Mouse (Mus musculus) embryonic stem cell, embryonic (primary cell): ENCODE measurements around the gene Itm2b.

Experiments
- CTCF ChIA-PET, 4 experiments: fragments of 300-600 bp in 2 of 4; fragments of 350-600 bp in 2 of 4; sonication (Branson Sonifier 250); formaldehyde crosslinking; loops; one replicate each; lab custom pipeline; 2022; ENCODE audit warnings: inconsistent platforms in 2 of 4; lab: Charles Lee
- POLR2A ChIA-PET, 4 experiments: fragments of 300-600 bp in 2 of 4; fragments of 350-600 bp in 2 of 4; sonication (Branson Sonifier 250); formaldehyde crosslinking; loops; one replicate each; lab custom pipeline; 2022; ENCODE audit warnings: antibody characterized with exemption in 4 of 4, inconsistent platforms in 1 of 4; lab: Charles Lee

Gene Itm2b

DNA sequence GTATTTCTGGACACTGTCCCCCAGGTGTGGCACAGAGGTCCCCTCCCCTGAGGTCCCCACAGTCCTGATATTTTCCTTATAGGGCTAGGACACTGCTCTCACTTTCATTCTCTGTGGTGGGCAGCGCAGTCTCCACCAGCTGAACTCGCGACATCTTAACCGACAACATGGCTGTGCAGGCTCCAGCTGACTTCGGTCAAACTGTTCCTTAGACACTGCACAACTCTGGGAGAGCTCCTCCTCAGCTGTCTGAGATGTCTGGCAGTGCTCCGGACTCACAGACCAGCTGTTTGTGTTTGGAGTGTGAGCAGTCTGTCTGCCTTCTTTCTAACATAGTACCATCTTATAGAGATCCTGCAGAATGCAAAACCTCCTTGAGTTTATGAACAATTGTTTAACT, 8.2 kb downstream of the Itm2b start:
- CTCF ChIA-PET = no interaction called here
- POLR2A ChIA-PET = interaction anchor here in 2 of 4 experiments (1.3 to 1.6 kb wide), 2 partner anchors 9 to 12 kb away, joined by 3 to 12 read pairs; partner anchors contain the start of gene Itm2b (in 1 of the 2)

- ChIA-PET CTCF (no interaction called here), POLR2A (interaction anchor here in 3 of 4 experiments (0.9 to 2.1 kb wide), 4 partner anchors 9 to 270 kb away, joined by 3 to 12 read pairs (median 6); partner anchors contain the start of gene Itm2b (in 2 of the 3))
Measured at GRCm38 (mm10) chr14:73375903-73376302, 9.2 kb downstream of the Itm2b start.

- POLR2A ChIA-PET = interaction anchor here in 3 of 4 experiments (0.9 to 2.1 kb wide), 4 partner anchors 10 to 269 kb away, joined by 3 to 12 read pairs (median 6); partner anchors contain the start of gene Itm2b (in 2 of the 3)
Measured at GRCm38 (mm10) chr14:73375445-73375844, 9.6 kb downstream of the Itm2b start.

GRCm38 (mm10) chr14:73374315-73374890, 10.7 kb downstream of the Itm2b start:
- CTCF ChIA-PET = no interaction called here
- POLR2A ChIA-PET = interaction anchor here in 3 of 4 experiments (0.5 to 2.1 kb wide), 4 partner anchors 11 to 1357 kb away, joined by 3 to 9 read pairs (median 4); partner anchors contain the start of gene Itm2b (in 1 of the 3)

More at GRCm38 (mm10) chr14:73375445-73375844, 9.6 kb downstream of the Itm2b start:
- CTCF ChIA-PET = no interaction called here

DNA sequence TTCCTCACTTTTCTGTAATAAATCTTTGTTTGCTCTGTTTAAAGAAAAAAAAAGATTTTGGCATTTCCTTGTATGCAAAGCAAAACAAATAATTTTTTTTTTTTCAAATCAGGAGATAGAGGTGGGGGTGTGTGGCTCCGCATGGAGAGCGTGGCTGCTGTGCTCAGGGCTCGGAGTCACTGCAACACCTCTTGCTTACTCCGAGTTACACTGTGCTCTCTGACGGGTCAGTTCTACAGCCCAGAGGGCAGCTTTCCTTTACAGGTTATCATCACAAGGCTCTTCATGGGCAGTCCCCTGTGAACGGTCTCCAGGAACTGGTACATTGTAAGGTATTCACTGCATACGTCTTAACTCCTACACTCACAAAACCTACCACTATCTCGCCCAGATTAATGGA, 11.5 kb downstream of the Itm2b start:
- CTCF ChIA-PET = no interaction called here

DNA sequence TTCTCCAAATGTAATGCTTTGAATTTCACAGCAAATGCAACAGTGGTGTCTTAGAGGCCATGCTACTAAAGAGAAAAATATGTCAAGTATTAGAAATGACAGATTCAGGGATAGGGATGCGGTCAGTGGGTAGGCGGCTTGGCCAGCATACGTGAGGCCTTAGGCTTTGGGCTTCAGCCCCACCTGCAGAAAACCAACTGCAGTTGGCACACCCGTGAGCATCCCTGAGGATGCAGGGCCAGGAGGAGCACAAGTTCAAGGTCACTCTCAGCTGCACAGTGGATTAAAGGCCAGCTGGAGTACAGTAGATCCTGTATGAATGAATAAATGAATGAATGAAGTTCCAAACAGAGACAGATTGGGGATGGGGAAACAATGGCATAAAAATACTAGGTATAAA, 12.1 kb downstream of the Itm2b start:
- ChIA-PET CTCF (no interaction called here), POLR2A (no interaction called here)

More for the DNA sequence above, 11.5 kb downstream of the Itm2b start:
- POLR2A ChIA-PET = interaction anchor here in 1 of 4 experiments (1.2 kb wide), 1 partner anchor 15 kb away, joined by 3 read pairs; no protein-coding TSS in a partner anchor

- ChIA-PET POLR2A (interaction anchor here in 2 of 4 experiments (0.8 to 1.6 kb wide), 4 partner anchors 9 to 14 kb away, joined by 3 to 6 read pairs (median 3); partner anchors contain the start of gene Itm2b (in 1 of the 2)), CTCF (no interaction called here)
Measured at GRCm38 (mm10) chr14:73371577-73371976, 13.5 kb downstream of the Itm2b start.

DNA sequence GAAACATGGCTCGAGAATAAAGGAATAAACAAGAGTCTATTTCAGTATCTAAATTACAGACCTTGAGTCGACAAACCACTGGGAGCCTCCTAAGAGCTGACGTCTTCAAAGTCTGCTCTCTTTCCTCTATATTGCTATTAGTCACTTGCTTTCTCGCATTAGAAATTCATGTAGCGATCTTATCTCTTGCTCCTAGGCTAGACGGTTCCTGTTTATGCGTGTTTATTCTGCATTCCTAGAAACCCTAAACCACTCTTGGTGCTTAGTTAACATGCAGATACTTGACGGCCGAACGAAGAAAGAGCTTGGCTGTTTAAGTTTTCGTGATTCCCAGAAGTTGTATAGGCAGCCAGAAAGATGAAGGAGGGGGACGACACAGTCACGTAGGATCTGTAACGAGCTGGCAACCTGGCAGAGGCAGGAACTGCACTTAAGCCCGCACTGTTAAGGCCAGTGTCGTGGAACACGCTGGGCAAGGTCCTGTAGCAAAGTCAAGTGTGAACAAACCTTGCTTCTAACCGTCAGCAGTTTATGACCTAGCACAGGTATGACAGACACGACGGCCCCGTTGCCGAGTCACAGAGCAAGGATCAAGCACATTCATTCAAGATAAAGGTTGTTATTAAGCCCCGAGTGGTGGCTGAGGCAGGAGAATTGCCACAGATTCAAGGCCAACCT, 14.3 kb downstream of the Itm2b start:
- POLR2A ChIA-PET = interaction anchor here in 3 of 4 experiments (0.7 to 1.6 kb wide), 6 partner anchors 10 to 154 kb away, joined by 3 to 6 read pairs (median 3); partner anchors contain the start of gene Itm2b (in 1 of the 3)
- CTCF ChIA-PET = no interaction called here

GRCm38 (mm10) chr14:73370078-73370670, 14.9 kb downstream of the Itm2b start:
- ChIA-PET CTCF (no interaction called here), POLR2A (interaction anchor here in 3 of 4 experiments (0.6 to 1.6 kb wide), 4 partner anchors 12 to 735 kb away, joined by 3 to 6 read pairs (median 4); partner anchors contain the start of gene Itm2b (in 1 of the 3))

GRCm38 (mm10) chr14:73369634-73370033, 15.5 kb downstream of the Itm2b start:
- CTCF ChIA-PET = no interaction called here
- POLR2A ChIA-PET = interaction anchor here in 3 of 4 experiments (0.6 to 1.3 kb wide), 3 partner anchors 15 to 736 kb away, joined by 3 to 5 read pairs (median 3); partner anchors contain the start of gene Itm2b (in 2 of the 3)

GRCm38 (mm10) chr14:73368966-73369365, 16.1 kb downstream of the Itm2b start:
- CTCF ChIA-PET = no interaction called here
- POLR2A ChIA-PET = interaction anchor here in 2 of 4 experiments (1.2 to 1.3 kb wide), 2 partner anchors 16 kb away, joined by 3 to 5 read pairs; partner anchors contain the start of gene Itm2b (in 2 of the 2)

DNA sequence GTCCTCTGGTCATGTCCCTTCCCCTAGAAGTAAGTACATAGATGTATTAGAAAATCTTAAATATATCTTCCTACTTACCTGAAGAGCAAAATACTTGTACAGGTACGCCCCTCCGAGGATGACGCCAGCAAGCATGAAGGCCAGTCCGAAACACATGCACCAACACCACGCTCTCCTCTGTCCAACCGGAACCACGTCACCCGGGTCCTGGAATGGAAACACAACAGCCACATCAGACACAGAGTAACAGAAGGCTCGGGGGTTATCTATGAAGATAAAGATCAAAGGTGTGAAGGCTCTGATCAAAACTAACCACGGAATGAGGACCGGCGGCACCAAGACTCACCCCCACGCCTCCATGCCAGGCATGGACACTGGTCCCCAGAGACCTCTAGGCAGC, 16.9 kb downstream of the Itm2b start:
- CTCF ChIA-PET = no interaction called here

GRCm38 (mm10) chr14:73366278-73366677, 18.8 kb downstream of the Itm2b start:
- POLR2A ChIA-PET = interaction anchor here in 3 of 4 experiments (1.1 to 2.2 kb wide), 4 partner anchors 14 to 19 kb away, joined by 3 to 11 read pairs (median 4); partner anchors contain the start of gene Itm2b (in 1 of the 3)
- CTCF ChIA-PET = interaction anchor here in 1 of 4 experiments (0.6 kb wide), 1 partner anchor 16 kb away, joined by 6 read pairs; no protein-coding TSS in a partner anchor

More for the DNA sequence above, 16.9 kb downstream of the Itm2b start:
- POLR2A ChIA-PET = interaction anchor here in 1 of 4 experiments (0.9 to 1.3 kb wide), 2 partner anchors 17 to 77 kb away, joined by 3 read pairs; partner anchors contain the start of gene Itm2b

DNA sequence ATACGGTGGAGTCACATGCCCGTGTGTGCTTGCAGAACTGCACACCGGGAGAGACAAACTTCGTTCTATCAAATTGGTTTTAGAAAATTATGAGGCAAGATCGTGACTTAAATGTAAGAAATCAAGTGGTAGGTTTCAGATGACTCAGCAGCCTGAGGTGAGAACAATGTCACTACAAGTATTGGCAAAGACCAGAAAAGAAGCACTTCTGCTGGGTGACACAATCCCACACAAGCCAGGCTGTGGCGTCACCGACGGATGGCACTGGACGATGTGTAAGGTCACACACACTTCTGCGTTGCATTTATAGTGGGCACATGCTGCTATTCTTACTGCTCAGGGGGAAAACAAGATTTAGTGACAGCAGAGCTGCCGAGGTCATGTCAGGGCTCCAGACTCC, 21.3 kb downstream of the Itm2b start:
- POLR2A ChIA-PET = no interaction called here

GRCm38 (mm10) chr14:73354700-73355099, 30.4 kb downstream of the Itm2b start:
- ChIA-PET POLR2A (interaction anchor here in 1 of 4 experiments (1.0 kb wide), 1 partner anchor 31 kb away, joined by 3 read pairs; no protein-coding TSS in a partner anchor), CTCF (no interaction called here)

More for the DNA sequence above, 21.3 kb downstream of the Itm2b start:
- CTCF ChIA-PET = no interaction called here

- POLR2A ChIA-PET = no interaction called here
Measured at GRCm38 (mm10) chr14:73351118-73351517, 34.0 kb downstream of the Itm2b start.

GRCm38 (mm10) chr14:73350029-73350428, 35.1 kb downstream of the Itm2b start:
- CTCF ChIA-PET = no interaction called here
- POLR2A ChIA-PET = interaction anchor here in 1 of 4 experiments (0.7 kb wide), 1 partner anchor 35 kb away, joined by 3 read pairs; the partner anchor contains the start of gene Itm2b

More at GRCm38 (mm10) chr14:73351118-73351517, 34.0 kb downstream of the Itm2b start:
- CTCF ChIA-PET = no interaction called here

DNA sequence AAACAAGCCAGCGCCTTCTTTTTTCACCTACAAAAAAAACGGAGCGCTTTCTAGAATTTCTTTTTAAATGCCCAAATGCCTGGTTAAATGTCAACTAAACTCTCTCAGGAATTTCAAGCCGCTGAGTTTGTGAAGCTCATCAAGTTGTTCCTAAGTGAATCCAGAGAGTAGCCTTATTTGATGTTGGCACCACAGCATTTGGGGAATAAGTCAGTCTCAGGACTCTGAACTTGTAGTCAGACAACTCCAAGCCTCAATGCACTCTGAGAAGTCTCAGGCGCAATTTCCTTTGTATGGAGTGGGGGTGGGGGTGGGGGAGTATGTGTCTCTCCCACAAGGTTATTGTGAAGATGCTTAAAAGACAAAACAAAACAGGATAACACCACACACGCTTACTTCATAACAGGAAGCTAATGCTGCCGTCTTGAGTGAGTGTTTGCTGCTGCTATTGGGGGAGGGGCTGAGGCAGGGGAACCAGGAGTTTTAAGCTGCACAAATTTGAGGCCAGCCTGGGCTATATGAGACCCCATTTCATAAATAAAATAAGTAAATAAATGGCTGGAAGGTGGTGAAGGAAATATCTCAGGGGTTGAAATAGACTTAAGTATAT, 35.9 kb downstream of the Itm2b start:
- ChIA-PET CTCF (no interaction called here), POLR2A (no interaction called here)
